Mouse (Mus musculus) regulatory T cell (primary cell): ENCODE data around the gene Nop9.
"Not testable (repeated sequence)": the region's sequence is repeated elsewhere in the genome, so short reads cannot be mapped to it uniquely, and the experiment has no call there.

Experiments
- in situ Hi-C: fragments of 300-600 bp; cut with MboI, MseI; formaldehyde crosslinking; loops from one replicate; pipeline ENCODE4 v1.15.1; 2025; ENCODE audit warnings: high pct_unique_total_duplicates

The Nop9 gene

GRCm38 (mm10) chr14:55727889-55728685, 17.4 kb upstream of the Nop9 start:
- in situ Hi-C loops: no loop called here

DNA sequence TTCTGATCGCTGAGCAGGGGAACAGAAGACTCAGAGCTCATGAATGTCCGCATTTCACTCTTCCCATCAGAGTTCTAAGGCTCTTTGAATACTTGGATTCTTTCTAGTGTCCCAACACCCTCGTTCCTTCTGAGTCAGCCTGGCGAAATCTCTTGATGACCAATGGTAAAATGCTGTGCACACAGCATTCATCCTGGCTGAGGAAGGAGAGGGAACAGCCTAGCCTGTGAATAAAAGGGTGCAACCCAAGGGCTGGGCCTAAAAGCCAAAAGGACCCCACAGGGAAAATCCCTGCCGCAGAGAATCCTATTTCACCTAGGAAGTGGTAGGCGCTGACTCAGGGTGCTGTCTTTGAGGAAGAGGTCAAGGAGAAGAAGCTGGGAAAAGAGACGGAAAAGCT, 15.4 kb upstream of the Nop9 start:
- in situ Hi-C loops: no loop called here

DNA sequence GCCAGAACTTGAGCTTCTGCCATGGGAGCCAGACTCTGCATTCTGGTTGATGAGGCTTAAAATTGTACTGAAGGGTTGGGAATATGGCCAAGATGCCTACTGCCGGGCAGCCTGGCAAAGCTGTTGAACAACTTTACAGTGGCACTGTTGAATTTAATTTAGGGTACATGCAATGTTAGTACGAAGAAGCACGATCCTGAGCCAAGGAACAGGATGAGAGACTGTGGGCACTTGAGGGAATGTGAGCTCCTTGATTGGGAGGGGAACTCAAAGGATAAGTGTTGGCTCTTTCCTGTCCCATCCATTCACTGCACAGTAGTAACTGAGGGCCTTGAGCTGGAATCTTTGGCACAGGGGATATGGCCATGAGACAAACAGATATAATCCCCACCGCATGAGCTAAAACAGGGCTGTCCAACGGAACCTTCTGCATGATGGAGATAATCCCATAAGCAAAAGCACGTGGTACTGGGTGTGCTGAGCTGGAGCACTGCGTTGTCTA, 14.9 kb upstream of the Nop9 start:
- in situ Hi-C loops: no loop called here

DNA sequence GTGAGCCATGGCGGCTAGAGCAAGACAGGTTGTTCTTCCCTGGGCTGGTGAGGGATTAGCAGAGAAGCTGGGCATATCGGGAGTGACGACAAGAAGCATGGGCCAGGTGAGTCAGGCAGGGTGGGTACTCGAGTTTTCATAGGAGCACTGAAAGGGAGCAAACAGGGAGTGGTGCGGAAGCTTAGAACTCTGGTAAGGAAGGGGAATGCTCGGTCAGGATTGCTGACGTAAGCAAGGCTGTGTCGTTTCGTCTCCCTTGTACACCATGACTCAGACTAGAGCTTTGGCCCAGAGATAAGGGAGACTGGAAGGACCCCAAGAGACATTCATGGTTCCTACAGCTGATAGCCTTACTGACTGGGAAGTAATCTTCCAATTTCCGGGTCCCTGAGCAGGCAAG, 11.6 kb upstream of the Nop9 start:
- in situ Hi-C loops: no loop called here

DNA sequence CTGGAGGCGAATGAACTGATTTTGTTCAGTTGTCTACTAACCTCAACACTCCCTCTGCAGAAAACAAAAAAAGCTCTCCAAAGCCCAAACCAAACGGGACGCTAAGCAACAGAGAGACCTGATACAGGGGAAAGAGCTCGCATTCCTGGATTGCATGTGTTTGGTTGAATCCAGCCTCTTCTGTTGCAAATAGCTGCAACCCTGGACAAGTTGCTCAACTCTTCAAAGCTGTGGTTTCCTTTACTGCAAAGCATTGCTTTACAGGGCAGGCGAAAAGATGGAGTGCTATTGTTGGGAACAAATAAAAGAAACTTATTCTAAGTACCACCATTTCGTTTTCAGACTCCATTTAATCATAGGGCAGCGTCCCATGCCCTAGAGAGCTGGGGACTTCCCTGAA, 10.6 kb upstream of the Nop9 start:
- in situ Hi-C loops: no loop called here

DNA sequence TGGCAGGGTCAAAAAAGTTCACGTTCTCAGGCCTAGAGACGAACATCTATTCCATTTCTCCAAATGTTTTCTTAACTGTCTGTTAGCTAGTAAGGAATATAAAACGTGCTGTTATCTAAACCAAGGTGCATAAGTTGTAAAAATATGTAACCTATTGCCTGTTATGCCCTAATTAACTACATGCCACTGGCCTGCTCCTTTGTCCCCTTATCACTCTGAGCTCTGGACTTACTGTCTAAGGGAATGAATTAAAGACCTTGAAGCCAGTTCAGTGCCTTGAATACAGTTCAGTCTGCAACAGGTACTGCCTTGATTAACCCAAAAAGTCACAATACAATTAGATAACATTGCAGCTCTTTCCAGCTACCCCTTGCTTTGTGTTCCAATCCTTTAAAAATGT, 10.2 kb upstream of the Nop9 start:
- in situ Hi-C loops: no loop called here

DNA sequence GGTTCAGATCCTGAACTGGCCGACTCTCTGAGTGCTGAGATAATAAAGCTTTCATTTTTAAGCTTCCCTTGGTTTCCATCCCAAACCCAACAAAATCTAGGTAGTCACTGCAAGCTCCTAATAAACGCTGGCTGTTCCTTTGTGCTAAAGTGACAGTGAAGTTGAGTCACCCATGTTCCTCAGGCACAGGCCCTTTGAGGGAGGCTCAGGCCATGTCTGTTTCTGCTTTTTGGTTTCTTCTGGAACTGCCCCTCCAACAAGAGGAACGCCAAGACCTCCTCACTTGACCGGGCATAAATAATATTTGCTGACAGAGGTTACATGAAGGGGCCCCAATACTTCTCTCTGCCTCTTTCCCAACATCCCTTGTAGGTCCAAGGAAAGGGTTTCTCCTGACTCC, 9.7 kb upstream of the Nop9 start:
- in situ Hi-C loops: no loop called here

- in situ Hi-C loops: no loop called here
These were observed 8.3 kb upstream of the Nop9 start for GRCm38 (mm10) chr14:55737086-55737687.

GRCm38 (mm10) chr14:55743711-55744110, 1.8 kb upstream of the Nop9 start:
- in situ Hi-C loops: no loop called here

- in situ Hi-C loops: no loop called here
These were observed 356 bp downstream of the Nop9 start for GRCm38 (mm10) chr14:55745861-55746237.

DNA sequence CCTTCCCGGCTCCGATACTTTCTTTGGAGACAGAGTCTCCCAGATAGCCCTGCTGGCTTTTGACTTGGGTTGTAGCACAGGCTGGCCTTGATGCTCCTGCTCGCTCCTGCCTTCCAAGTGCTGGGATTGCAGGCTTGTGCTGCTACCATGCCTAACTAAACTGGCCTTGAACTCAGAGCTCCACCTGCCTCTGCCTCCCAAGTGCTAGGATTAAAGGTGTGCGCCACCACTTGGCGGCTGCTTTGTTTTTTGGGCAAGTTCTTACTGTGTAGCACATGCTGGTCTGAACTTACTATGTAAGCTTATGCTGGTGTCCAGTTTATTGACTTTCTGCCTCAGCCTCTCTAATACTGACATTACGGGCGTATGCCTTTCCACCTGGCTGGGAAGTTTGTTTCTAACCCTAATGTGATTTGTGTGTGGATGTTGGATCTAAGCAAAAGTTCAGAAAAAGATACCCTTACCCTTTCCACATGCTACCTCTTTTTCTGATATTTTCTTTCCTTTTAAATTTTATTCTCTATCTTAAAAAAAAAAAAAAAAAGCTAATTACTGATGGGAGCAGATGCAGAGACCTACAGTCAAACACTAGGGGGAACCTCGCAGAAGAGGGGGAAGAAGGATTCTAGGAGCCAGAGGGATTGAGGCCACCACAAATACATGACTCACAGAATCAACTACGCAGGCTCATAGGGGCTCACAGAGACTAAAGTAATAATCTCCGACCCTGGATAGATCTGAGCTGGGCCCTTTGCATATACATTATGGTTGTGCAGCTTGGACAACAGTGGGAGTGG, 1.8 kb downstream of the Nop9 start:
- in situ Hi-C loops: no loop called here

- in situ Hi-C loops: no loop called here
These were observed 12.1 kb downstream of the Nop9 start for GRCm38 (mm10) chr14:55757566-55757965.

- in situ Hi-C loops: no loop called here
These were observed 12.9 kb downstream of the Nop9 start, which contains the start of gene Cideb for GRCm38 (mm10) chr14:55758363-55758784. TSS of gene Cideb (minus strand) at chr14:55758458.

- in situ Hi-C loops: not testable (repeated sequence)
These were observed 14.7 kb downstream of the Nop9 start for GRCm38 (mm10) chr14:55760156-55760555.

DNA sequence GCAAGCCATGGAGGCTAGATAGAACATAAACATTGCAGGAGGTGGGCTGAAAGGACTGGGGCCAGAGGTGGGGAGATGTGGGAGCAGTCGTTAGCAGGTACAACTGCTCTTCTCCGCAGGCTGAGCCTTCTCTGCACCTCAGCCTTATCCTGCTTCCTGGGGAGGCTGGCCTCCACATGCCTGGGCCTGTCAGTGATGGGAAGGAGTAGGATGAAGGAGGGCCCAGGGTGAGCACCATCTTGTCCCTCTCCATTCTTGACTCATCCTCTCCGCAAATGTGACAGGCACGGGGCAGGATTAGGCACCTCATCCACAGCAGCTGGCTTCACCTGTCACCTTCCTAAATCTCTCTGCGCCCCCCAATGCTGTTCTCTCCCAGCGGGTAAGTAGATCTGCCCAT, 15.7 kb downstream of the Nop9 start, which contains the start of gene Ltb4r2:
TSS of gene Ltb4r2 (plus strand) at position 266 of the 400 bp plus-strand sequence.
- in situ Hi-C loops: no loop called here

- in situ Hi-C loops: no loop called here
These were observed 16.7 kb downstream of the Nop9 start for GRCm38 (mm10) chr14:55762001-55762821.

- in situ Hi-C loops: no loop called here
These were observed 17.7 kb downstream of the Nop9 start for GRCm38 (mm10) chr14:55763166-55763565.

GRCm38 (mm10) chr14:55765696-55766095, 20.2 kb downstream of the Nop9 start, which contains the start of gene Ltb4r1:
TSS of gene Ltb4r1 (plus strand) at chr14:55765962.
- in situ Hi-C loops: no loop called here

DNA sequence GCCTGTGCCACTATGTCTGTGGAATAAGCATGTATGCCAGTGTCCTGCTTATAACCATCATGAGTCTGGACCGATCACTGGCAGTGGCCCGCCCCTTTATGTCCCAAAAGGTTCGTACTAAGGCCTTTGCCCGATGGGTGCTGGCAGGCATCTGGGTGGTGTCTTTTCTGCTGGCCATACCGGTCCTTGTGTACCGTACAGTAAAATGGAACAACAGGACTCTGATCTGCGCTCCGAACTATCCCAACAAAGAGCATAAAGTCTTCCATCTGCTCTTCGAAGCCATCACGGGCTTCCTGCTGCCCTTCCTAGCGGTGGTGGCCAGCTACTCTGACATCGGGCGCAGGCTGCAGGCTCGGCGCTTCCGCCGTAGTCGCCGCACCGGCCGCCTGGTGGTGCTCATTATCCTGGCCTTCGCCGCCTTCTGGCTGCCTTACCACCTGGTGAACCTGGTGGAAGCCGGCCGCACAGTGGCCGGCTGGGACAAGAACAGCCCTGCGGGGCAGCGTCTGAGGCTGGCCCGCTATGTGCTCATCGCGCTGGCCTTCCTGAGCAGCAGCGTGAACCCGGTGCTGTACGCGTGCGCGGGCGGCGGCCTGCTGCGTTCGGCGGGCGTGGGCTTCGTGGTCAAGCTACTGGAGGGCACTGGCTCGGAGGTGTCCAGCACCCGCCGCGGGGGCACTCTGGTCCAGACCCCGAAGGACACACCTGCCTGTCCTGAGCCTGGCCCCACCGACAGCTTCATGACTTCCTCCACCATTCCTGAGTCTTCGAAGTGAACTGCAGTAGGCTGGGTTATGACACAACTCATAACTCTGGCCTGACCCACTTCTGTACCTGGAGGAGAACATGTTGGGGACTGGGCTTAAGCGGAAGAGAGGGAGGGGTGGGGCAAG, 22.3 kb downstream of the Nop9 start:
- in situ Hi-C loops: no loop called here

- in situ Hi-C loops: no loop called here
These were observed 23.1 kb downstream of the Nop9 start for GRCm38 (mm10) chr14:55768555-55768954.
